Mouse (Mus musculus) olfactory bulb, adult 2 months (tissue): ENCODE measurements around the gene Gclc. TPM values are rescaled to one million over a fixed set of nuclear protein-coding genes. Genes with fewer than 3 reads are reported as not detected.

Experiments used
- H3K27ac ChIP-seq: fragments of 200-500 bp; 2 replicates; pipeline ENCODE4 v1.5.1; 2012; ENCODE audit warnings: low read depth, low read length; ENCODE audit not compliant: insufficient read depth
- H3K4me1 ChIP-seq: fragments of 200-500 bp; 2 replicates; pipeline ENCODE4 v1.6.1; 2012; ENCODE audit warnings: low read length; ENCODE audit not compliant: control insufficient read depth, insufficient read depth
- H3K4me3 ChIP-seq: fragments of 200-500 bp; 2 replicates; pipeline ENCODE4 v1.5.1; 2012; ENCODE audit warnings: mild to moderate bottlenecking, low read depth, low read length, moderate library complexity; ENCODE audit not compliant: insufficient read depth
- CTCF ChIP-seq: fragments of 200-500 bp; IDR thresholded peaks from 2 replicates; pipeline ENCODE4 v1.5.1; 2012; ENCODE audit warnings: low read depth, mild to moderate bottlenecking, low read length, moderate library complexity; ENCODE audit not compliant: insufficient read depth
- POLR2A ChIP-seq: fragments of 200-500 bp; IDR thresholded peaks from 2 replicates; pipeline ENCODE4 v1.6.1; 2012; ENCODE audit warnings: mild to moderate bottlenecking, low read depth, low read length, moderate library complexity; ENCODE audit not compliant: insufficient read depth
- WGBS: fragments of 180-500 bp; shearing (Covaris S2); methylation state at CpG from one replicate; pipeline ENCODE4 v1.1.7; 2018; 5-methylcytosine and 5-hydroxymethylcytosine counted together
- polyA plus RNA-seq: library from polyadenylated mRNA; stranded (reverse); fragments of >200 nt; gene quantifications from 2 replicates; pipeline ENCODE4 v1.2.4, GENCODE M21; 2012; ENCODE audit warnings: low replicate concordance; ENCODE audit not compliant: missing spikeins, insufficient read depth, insufficient read length

Gclc gene
- not detected in 2 replicates for polyA plus RNA-seq

DNA sequence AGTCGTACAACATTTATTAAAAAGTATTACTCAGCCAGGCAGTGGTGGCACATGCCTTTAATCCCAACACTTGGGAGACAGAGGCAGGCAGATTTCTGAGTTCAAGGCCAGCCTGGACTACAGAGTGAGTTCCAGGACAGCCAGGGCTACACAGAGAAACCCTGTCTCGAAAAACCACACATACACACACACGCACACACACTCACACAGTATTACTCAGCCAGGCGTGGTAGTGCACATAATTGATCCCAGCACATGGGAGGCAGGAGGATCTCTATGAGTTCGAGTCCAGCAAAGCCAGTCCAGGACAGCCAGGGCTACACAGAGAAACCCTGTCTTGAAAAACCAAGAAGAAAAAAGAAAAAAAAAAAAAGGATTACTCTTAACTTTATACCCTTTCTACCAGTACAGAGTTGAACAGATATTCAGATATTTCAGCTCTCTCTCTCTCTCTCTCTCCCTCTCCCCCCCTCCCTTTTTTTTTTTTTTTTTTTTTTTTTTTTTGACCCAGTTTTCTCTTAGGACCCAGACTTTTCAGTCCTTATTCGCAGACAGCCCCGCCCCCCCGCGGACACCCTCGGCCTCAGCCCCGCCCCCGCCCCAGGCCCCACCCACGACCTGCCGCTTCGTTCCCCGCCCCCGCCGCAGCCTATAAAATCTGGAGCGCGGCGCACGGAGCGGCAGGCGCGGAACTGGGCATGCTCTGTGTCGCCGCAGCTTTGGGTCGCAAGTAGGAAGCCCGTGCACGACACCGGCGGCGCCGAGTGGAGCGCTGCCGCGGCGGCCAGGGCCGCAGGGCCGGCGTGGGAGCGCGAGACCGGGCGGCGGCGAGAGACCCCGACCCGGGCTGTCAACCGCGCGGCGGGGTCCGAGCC, at the start of gene Gclc:
Gene Gclc, plus strand, starts transcription at position 683 of the 875 bp plus-strand sequence.
- H3K4me3 ChIP-seq = peak within 1 kb of the TSS; percentile 71
- TF ChIP-seq CTCF (no peak), POLR2A (peak; percentile 65)
- 0 out of 2 replicates have a peak within 1 kb of the TSS, but pooled peaks have one; percentile 23 for H3K27ac ChIP-seq
- H3K4me1 ChIP-seq = peaks cover 4% of the 10 kb centered on the region
- 7% methylated on average over 50 of the region's 54 CpGs for WGBS

DNA sequence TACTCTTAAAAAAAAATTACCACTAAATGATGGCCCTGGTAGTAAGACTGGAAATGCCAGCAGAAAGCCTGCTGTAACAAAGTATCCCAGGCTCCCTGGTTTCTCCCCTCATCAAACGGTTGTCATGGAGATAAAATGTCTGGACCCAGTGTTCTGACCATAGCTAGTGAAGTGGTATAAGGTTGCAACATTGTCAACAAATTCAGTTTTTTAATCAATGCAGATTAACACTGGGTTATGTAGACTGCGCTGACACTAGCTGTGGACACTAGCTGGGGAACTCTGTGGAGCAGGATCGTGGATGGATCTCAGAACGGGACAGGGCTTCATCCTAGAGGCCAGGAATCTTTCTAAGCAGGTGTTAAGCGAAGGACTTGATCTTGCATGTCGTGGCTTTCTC, 47.8 kb upstream of the Gclc start:
- Histone ChIP-seq H3K4me1 (no peaks in the 10 kb centered on the region), H3K4me3 (no peak overlapping the region), H3K27ac (no peak overlapping the region)
- WGBS = 91% methylated on average over 6 of the region's 6 CpGs
- TF ChIP-seq POLR2A = no peak
- TF ChIP-seq CTCF = no peak

- TF ChIP-seq CTCF = no peak
- TF ChIP-seq POLR2A = no peak
- H3K4me3 ChIP-seq = no peak overlapping the region
- H3K27ac ChIP-seq = no peak overlapping the region
- H3K4me1 ChIP-seq = no peaks in the 10 kb centered on the region
- whole genome bisulfite sequencing = 73% methylated on average over 9 of the region's 9 CpGs
Observed at GRCm38 (mm10) chr9:77707433-77708139, 46.7 kb upstream of the Gclc start.

DNA sequence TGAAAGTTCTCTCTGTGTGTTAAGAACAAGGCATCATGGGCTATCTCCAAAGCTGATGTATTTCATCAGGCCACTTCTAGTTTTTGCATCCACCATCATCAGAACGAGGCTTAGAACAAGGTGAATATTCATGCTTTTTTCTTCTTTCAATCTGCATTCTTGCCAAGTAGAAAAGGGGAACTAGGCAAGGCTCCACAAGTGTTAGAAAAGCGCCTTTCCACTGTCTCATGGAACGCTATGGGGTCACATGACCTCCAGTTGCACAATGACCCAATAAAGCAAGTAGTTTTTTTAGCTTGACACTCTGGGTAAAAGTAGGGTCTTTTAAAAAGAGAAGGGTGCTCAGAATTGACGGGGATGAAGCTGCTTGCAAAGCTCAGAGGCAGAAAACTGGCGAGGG, 45.4 kb upstream of the Gclc start:
- Histone ChIP-seq H3K4me3 (no peak overlapping the region), H3K27ac (no peak overlapping the region), H3K4me1 (no peaks in the 10 kb centered on the region)
- no peak for TF ChIP-seq POLR2A
- TF ChIP-seq CTCF = no peak
- 51% methylated on average over 5 of the region's 5 CpGs for WGBS

GRCm38 (mm10) chr9:77711021-77711569, 43.2 kb upstream of the Gclc start:
- H3K27ac ChIP-seq = no peak overlapping the region
- H3K4me1 ChIP-seq = no peaks in the 10 kb centered on the region
- TF ChIP-seq CTCF = no peak
- TF ChIP-seq POLR2A = no peak
- no peak overlapping the region for H3K4me3 ChIP-seq
- 94% methylated on average over 5 of the region's 5 CpGs for WGBS

GRCm38 (mm10) chr9:77712816-77713215, 41.5 kb upstream of the Gclc start:
- no peak overlapping the region for H3K27ac ChIP-seq
- H3K4me1 ChIP-seq = no peaks in the 10 kb centered on the region
- 86% methylated on average over 3 of the region's 3 CpGs for WGBS

GRCm38 (mm10) chr9:77713301-77713700, 41.0 kb upstream of the Gclc start:
- Histone ChIP-seq H3K4me1 (no peaks in the 10 kb centered on the region), H3K27ac (no peak overlapping the region), H3K4me3 (no peak overlapping the region)
- TF ChIP-seq CTCF (no peak), POLR2A (no peak)
- WGBS = 88% methylated on average over 5 of the region's 5 CpGs

More at GRCm38 (mm10) chr9:77712816-77713215, 41.5 kb upstream of the Gclc start:
- no peak for TF ChIP-seq POLR2A
- TF ChIP-seq CTCF = no peak
- H3K4me3 ChIP-seq = no peak overlapping the region

DNA sequence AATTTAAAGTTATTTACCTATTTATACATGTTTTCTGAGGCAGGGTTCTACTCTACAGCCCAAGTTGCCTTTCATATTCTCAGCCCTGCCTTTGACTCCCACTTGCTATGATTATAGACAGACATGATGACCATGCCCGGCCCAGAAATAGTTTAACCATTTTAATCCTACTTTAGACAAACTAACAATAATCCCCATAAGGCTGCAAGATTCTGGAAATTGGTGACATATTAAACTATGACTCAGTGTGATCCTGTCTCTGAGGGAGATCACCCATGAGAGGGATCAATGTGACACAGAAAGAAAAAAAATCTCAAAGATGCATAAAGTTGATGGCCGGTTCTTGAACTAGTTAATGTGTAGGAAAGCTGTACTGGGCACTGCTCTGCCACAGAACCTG, 39.1 kb upstream of the Gclc start:
- Histone ChIP-seq H3K4me3 (no peak overlapping the region), H3K4me1 (no peaks in the 10 kb centered on the region), H3K27ac (no peak overlapping the region)
- WGBS = 96% methylated on average over 2 of the region's 2 CpGs
- TF ChIP-seq CTCF (no peak), POLR2A (no peak)
